Mouse (Mus musculus): ENCODE results near the gene Bpifb1. TPM values are rescaled to one million over a fixed set of nuclear protein-coding genes. Genes with fewer than 3 reads are reported as not detected.
"Not testable (repeated sequence)": the region's sequence is repeated elsewhere in the genome, so short reads cannot be mapped to it uniquely, and the experiment has no call there.

The Bpifb1 gene
- total RNA-seq (2015) (not detected in 2 replicates), total RNA-seq (2017) (not detected in 2 replicates)

DNA sequence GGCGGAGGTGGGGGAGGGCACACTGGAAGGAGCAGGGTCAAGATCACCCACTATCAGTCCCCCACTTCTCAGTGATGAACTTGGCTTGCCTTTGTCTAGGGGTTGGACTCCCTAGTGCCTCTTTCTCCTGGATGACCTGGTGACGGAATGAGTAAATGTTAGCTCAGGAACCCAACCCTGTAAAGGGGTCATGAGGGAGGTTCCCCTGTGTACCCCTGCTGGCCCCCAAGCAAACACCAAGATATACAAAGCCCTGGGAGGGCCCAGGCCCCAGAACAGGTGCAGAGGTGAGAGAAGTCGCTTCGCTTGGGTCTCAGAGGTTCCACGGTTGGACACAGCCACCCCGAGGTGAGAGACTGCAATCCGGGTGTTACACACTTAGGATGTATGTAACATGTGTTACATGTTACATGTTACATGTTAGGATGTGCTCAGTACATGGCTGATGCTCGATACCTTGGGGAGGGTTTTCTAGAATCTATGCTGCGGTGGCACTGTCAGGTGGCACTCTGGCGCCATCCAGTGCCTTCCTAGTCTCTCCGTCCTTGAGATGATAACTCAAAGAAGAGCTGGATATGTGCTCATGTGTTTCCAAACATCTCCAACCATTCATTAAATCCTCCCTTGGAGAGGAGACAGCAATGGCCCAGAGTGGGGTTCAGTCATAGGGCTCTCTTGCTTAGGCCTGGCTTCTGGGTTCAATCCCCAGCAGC, at the start of gene Bpifb1:
Gene Bpifb1 (plus strand): TSS at position 273 of the 713 bp plus-strand sequence.
- ATAC-seq (ENCODE audit: poor library complexity, severe bottlenecking) = no peak

DNA sequence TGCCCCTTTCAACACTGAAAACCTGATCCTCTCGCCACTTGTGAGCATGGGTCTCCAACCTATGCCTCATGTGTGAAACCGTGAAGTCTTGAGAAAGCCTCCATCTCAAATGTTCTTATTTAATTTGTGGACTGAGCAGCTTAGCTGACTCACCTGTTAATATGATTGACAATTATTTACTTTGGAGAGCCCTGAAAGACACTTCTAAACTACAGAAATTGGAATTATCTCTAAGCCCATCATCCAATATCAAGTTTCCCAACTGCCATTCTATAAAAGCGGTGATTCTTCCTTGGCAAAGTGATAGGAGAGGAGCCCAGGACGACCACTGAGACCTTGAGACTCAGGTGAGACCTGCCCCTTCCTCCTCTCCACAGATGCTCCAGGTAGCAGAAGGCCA, 48.0 kb upstream of the Bpifb1 start, which contains the start of gene Bpifa1:
Gene Bpifa1 (plus strand): TSS at position 301 of the 400 bp plus-strand sequence.
- no peak for ATAC-seq (ENCODE audit: poor library complexity, severe bottlenecking)

DNA sequence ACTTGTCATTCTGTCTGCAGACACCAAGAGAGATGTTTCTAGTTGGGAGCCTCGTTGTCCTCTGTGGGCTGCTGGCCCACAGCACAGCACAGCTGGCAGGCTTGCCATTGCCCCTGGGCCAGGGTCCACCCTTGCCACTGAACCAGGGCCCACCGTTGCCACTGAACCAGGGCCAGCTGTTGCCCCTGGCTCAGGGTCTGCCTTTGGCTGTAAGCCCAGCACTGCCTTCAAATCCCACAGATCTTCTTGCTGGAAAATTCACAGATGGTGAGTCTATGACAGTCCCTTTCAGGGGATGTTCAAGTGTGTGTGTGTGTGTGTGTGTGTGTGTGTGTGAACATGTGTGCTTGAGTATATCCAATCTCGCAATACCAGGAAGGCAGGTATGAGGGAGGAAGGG, 46.9 kb upstream of the Bpifb1 start:
- no peak for ATAC-seq (ENCODE audit: poor library complexity, severe bottlenecking)

DNA sequence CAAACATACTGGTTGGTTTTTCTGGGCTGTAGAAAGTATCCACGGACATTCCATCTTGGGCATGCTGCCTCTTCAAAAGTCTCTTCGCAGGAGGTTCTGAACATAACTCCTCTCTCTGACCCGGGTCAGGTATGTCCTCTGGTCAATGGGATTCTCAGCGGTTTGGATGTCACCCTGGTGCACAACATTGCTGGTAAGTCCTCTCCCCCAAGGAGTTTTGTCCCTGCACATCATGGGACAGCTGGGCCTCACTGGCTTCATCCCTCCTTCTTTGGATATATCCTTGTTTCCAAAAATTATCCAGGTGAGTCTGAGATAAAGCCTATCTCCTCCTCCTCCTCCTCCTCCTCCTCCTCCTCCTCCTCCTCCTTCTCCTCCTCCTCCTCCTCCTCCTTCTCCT, 43.1 kb upstream of the Bpifb1 start:
- no peak for ATAC-seq (ENCODE audit: poor library complexity, severe bottlenecking)

DNA sequence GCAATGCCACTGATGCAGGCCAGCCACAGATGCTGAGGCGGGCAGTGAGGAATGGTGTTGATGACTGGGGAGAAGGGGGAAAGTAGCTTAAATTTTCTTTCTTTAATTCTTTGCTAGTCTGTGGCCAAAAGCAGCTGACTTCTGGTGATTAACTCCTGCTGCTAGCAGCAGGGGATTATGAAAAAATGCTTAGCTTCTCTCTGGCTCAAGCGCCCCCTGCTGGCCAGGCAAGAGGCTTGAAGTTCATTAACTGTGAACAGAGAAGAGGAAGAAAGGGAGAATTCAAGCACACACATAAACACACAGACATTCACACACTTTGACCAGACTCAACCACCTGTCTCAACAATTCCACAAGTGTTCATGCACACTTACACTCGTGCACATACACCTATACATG, 32.2 kb upstream of the Bpifb1 start:
- ATAC-seq (ENCODE audit: poor library complexity, severe bottlenecking) = no peak

DNA sequence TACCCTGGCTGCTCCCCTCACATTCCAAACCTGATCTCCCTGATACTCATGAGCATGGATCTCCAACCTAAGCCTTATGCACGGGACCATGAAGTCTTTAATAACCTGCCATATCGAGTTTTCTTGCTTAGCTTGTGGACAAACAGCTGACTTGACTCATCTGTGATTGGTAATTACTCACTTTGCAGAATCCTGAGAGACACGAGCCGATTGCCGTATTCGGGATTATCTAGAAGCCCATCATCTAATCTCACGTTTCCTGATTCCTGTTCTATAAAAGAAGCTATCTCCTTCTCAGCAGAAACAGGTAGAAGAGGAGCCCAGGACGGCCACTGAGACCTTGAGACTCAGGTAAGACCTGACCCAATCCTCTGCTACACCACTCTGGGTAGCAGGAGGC, 28.3 kb upstream of the Bpifb1 start, which contains the start of gene Bpifa5:
Gene Bpifa5 (plus strand): TSS at position 301 of the 400 bp plus-strand sequence.
- no peak for ATAC-seq (ENCODE audit: poor library complexity, severe bottlenecking)

DNA sequence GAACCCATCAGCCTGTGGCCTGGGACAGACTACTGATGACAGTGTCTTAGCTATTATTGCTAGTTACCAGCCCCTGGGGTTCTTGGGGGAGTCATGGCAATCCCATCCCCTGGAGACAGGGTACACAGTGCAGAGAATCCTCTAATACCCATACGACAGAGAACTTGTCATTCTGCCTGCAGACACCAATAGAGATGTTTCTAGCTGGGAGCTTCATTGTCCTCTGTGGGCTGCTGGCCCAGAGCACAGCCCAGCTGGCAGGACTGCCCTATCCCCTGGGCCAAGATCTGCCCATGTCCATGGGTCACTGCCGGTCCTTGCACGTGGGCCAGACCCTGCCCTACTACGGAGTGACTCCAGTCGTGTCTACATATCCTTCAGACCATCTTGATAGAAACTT, 27.3 kb upstream of the Bpifb1 start:
- ATAC-seq (ENCODE audit: poor library complexity, severe bottlenecking) = no peak

DNA sequence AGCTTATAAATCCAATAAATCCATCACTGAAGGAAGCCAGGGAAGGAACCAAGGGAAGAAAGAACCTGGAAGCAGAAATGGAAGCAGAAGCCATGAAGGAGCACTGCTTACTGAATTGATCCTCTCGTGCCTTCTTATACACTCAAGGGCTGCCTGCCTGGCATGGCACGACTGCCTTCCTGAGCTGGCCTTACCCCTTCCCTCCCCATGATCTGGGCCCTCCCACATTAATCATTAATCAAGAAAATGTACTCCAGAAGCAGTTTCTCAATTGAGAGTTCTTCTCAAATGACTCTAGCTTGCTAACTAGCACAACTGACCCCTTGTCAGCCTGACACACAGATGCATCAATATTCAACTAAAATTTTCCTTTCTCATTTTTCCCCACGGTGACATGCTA, 21.4 kb upstream of the Bpifb1 start:
- ATAC-seq (ENCODE audit: poor library complexity, severe bottlenecking) = no peak

DNA sequence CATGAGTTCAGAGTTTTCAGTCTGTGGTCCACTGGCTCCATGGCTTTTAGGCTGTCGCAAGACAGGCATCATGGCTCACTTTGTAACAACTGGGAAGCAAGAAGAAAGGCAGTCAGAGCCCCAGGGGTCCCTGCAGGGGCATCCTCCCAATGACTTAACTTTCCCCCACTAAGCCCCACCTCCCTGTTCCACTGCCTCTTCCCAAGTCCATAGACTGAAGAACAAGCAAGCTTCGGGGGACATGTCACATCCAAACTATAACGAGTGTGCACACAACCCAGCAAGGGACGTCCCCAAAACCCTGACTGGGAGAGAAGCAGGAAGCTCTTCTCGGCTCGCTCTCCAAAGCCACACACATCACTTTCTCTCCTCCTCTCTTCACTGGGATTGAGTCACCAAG, 19.0 kb upstream of the Bpifb1 start:
- ATAC-seq (ENCODE audit: poor library complexity, severe bottlenecking) = no peak

DNA sequence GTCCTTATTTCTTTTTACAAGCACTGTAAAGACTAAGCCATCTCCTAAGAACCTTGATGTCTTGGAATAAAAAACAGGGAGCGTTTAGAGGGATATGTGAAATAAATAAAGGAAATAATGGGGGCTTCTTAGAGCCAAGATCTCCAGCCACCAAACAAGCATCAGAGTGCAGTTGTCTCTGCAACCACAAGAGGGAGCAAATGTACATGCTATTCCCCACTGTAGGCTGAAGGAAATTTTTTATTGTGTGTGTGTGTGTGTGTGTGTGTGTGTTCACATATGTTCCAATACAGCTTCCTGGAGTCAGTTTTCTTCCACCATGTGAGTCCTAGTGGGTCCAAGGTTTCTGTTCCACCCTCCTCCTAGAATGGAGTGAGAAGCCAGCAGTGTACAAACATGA, 17.3 kb upstream of the Bpifb1 start:
- ATAC-seq (ENCODE audit: poor library complexity, severe bottlenecking) = no peak

DNA sequence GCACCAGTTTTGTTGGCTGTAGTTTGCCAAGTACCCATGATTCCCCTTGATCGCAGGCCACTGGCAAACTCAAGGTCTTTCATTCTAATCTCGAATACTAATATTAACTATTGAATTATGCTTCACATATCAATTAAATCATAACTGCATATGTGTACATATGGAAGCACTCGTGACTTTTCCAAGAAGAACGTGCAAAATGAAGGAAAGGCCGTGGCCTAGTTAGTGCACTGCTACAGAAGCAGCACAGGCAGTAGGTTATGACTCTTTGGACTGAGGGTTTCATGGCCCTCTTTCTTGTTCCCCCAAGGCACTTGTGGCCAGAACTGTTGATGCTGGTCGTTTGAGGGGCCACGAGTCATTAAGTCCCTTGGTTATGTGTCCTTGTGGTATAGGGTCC, 8.7 kb upstream of the Bpifb1 start:
- ATAC-seq (ENCODE audit: poor library complexity, severe bottlenecking) = not testable (repeated sequence)

DNA sequence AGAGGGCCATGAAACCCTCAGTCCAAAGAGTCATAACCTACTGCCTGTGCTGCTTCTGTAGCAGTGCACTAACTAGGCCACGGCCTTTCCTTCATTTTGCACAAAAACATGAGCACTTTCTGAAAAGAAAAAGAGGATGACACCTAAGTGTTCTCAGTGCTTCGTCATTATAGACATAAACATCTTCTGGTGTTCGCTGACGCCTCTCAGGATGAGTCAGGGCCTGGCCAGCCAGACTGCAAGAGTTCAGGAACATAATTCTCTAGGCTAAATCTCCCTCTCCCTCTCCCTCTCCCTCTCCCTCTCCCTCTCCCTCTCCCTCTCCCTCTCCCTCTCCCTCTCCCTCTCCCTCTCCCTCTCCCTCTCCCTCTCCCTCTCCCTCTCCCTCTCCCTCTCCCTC, 7.6 kb upstream of the Bpifb1 start:
- ATAC-seq (ENCODE audit: poor library complexity, severe bottlenecking) = not testable (repeated sequence)

DNA sequence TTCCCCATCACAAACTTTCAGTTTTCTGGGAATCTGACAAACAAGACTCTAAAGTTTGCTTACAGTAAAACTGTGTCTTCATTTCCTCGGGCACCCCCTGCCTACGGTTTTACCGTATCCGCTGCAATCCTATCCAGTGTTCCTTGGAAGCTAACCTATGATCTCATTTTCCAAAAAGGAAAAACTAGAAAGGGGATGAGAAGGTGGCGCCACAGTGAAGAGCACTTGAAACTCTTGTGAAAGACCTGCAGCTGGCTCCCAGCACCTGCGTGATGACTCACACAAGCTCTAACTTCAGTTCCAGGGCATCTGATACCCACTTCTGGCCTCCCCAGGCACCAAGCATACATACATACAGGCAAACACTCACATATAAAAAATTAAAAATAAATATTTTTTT, 5.3 kb upstream of the Bpifb1 start:
- ATAC-seq (ENCODE audit: poor library complexity, severe bottlenecking) = no peak

DNA sequence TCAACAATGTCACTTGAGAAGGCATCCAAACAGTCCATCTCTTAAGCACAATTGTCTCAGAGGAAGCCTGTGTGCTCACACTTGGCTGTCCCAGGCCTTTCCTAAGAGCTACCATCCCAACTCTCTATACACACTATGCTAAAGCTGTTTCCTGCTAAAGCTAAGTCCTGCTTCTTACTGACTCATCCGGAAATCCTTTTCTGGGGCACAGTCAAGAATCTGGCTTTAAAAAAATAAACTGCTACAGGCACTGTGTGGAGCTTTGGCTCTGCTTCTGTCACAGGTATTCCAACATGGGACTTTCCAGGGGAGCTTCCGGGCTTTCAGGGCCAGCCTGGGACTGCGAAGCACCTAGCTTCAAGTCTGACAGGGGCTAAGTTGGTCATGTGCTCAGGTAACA, 4.9 kb upstream of the Bpifb1 start:
- ATAC-seq (ENCODE audit: poor library complexity, severe bottlenecking) = no peak

DNA sequence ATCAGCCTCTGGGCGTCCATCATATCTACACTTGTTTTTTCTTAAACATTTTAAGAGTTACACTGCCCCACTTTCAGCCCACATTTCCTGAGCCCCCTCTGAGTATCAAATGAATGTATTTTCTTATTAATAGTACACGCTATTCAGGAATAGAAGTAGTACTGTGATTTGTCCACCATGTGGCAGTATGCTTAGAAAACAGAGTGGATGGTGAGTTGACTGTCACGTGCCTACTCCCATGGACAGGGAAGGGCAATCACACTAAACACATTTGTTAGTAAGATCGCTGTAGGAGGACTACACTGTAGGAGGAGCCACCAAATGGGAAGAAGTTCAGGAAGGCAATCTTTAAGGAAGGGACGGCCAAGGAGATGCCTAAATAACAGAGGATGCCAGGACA, 3.1 kb upstream of the Bpifb1 start:
- ATAC-seq (ENCODE audit: poor library complexity, severe bottlenecking) = no peak

DNA sequence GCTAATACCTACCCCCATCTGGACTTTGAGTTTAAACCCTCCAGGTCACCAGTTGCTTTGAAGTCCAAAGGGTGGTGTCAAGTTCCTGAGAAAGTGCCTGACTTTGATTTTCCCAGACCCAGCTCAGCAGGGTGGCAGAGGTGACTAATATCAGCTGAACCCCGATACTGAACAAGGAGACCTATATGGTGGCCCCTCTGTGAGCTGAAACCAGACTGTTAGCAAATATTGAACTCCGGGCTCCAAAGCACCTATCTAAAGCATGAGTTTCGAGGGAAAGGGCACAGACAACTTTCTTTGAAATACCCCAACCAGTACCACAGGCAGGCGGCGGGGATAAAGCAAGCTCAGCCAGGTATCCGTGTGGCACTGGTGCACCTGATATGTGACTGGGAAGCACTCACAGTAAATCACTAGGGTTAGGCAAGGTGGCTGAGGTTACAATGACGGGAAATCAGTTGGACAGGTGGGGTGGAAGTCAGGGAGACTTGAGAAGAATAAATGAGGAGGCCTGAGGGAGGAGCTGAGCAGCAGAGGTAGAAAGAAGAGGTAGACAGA, 662 bp upstream of the Bpifb1 start:
- no peak for ATAC-seq (ENCODE audit: poor library complexity, severe bottlenecking)

DNA sequence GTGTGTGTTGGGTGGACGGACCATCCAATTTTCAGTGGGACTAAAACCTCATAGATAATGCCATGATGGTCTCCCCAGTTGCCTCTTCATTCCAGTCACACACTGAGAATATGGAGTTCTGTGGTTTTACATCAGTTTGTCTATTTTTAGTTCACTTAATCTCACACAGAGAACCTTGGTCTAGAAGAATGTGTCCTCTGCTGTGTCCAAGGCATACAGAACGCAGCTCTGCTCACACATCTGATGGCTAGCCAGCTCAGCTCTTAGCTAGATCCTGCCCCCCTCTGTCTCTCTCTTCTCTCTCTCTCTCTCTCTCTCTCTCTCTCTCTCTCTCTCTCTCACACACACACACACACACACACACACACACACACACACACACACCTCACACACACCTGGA, 1.5 kb downstream of the Bpifb1 start:
- no peak for ATAC-seq (ENCODE audit: poor library complexity, severe bottlenecking)

DNA sequence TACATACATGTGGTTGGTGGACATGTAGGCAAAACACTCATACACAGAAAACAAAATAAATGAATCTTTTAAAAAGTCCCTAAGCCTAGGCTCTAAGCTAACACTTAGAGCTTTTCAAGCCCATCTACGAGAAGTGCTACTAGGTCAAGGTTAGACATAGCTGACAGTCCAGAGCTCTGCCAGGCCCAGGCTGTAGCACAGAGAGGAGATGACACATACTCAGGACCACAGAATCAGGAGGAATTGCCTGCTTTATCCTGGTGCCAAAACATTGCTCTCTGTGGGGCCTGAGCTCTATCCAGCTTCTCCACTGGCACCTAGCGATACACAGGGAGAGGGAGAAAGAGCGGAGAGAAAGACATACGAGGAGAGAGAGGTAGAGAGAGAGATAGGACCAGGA, 2.5 kb downstream of the Bpifb1 start:
- no peak for ATAC-seq (ENCODE audit: poor library complexity, severe bottlenecking)

DNA sequence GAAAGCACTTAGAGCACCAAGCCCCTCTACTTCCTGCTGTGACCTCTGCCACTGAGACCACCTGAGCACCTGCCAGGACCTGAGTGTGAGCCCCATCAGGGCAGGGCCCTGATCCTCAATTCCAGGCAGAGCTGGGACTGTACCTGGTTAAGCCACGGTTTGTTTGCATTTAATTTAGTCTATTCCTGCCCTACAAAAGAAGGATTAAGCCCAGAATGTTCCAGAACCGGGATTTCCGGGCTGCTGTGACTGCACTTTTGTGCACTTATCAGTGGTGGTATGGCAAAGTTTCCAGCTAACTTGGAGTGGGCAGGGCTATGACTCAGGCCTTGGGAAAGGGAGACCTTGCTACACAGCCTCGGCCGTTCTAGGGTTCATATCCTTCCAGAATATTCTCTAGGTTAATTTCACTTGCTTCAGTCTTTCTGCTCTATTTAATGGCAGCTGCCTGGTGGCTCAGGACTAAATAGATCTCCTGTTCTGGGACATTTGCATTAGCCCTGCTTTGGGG, 3.4 kb downstream of the Bpifb1 start:
- no peak for ATAC-seq (ENCODE audit: poor library complexity, severe bottlenecking)

DNA sequence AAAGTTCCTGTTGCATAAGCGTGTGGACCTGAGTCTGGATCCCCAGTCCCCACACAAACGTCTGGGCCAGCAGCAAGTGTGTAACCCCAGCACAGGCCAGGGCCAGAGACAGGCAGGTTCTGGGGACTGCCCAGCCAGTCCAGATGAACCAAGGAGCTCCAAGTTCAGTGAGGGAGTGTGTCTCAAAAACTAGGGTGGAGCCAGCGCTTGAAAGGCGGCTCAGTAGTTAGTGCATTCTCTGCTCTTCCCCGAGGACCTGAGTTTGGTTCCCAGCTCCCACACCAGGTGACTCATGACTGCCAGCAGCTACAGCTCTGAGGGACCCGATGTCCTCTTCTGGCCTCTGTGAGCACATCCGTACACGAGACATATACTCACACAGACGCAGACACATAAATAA, 6.4 kb downstream of the Bpifb1 start:
- no peak for ATAC-seq (ENCODE audit: poor library complexity, severe bottlenecking)

DNA sequence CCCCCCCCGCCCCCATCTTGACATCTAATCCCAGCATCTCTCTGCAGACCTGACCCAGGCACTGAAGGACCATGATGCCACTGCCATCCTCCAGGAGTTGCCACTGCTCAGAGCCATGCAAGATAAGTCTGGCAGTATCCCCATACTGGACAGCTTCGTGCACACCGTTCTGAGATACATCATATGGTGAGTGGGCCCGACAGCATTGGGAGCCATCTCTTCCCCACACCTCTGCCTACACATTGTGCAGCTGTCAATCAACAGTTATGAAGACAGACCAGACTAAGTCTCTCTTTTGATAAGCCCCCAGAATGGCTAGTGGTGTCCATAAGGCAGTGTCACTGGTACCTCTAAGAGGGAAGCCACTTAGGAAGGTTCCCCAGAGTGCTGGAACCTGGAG, 14.0 kb downstream of the Bpifb1 start:
- ATAC-seq (ENCODE audit: poor library complexity, severe bottlenecking) = no peak

DNA sequence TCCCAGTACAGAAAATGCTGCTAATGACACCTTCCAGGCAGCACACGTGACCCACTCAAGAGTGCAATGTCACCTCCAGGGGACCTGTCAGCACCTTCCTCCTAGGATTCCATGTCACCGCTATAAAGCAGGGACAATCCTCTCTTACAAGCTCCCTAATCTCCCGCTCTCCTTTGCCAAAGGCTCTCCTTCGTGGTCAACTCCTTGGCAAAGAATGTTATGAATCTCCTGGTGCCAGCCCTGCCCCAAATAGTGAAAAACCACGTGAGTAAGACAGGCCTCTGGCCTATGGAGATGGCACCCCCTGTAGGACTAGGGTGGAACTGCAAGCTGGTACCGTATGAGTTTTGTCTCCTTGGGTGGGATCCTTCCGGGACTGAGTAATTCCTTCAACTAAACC, 16.3 kb downstream of the Bpifb1 start:
- 0 out of 2 replicates have a peak, but pooled peaks have one; percentile 59 for ATAC-seq (ENCODE audit: poor library complexity, severe bottlenecking)
